Comparison of ENCODE assay signal across 18 mouse cellular contexts in the genomic region with DNA sequence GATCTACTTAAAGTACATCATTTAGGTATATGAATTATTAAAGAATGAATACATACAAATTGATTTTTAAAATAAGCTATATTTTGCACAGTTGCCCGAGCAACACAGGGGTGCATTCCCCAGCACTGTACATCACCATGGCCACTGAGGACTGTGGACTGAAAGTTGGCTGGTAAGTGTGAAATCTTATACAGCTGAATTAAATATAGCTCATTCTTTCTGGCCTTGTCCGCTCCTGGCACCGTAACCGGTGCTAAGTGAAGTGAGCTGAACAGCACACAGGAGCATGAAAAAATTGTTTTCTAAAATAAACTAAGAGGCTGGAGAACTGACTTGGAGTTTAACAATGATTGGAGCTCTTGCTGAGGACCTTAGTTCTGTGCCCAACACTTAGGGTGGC.
A peak's percentile ranks its signal among the peaks of the same experiment; 100 is the strongest.
DNase-seq lines count a peak whose midpoint lies in the region; ATAC-seq and TF ChIP-seq lines count a peak whose summit lies in the region.
"Had no signal": no experiment of that assay in that cellular context is flagged by ENCODE, and none has a peak within 500 bp of the region (broad histone marks: within the 10 kb centered on the region; RNA-seq: fewer than 3 reads in every experiment).

No protein-coding gene starts in this region.

- no peak overlapping the region for H3K4me2 ChIP-seq in heart, embryonic 12.5 days
- H3K4me2 ChIP-seq: forebrain, embryonic 15.5 days; limb, embryonic 13.5 days; liver, embryonic 15.5 days; neural tube, embryonic 12.5 days; stomach, embryonic 15.5 days had no signal

- peak overlapping the region; percentile 69 for H3K27ac ChIP-seq in cerebellum, adult 2 months (ENCODE audit: insufficient read depth, low read length)
- H3K27ac ChIP-seq in heart, embryonic 12.5 days (ENCODE audit: poor library complexity, severe bottlenecking) = no peak overlapping the region
- H3K27ac ChIP-seq: forebrain, embryonic 15.5 days; limb, embryonic 13.5 days; liver, embryonic 15.5 days; neural tube, embryonic 12.5 days; stomach, embryonic 15.5 days had no signal

- H3K9ac ChIP-seq in heart, embryonic 12.5 days = no peak overlapping the region
- H3K9ac ChIP-seq: forebrain, embryonic 15.5 days; limb, embryonic 13.5 days; liver, embryonic 15.5 days; neural tube, embryonic 12.5 days; stomach, embryonic 15.5 days had no signal

- peak in 1 of 2 experiments; percentile 67 for DNase-seq in cerebellum, adult 2 months
- no peak for DNase-seq in cerebellum, adult 9-10 months
- DNase-seq in heart, adult 11 months = peak; percentile 94
- peak; percentile 45 to 72 for DNase-seq in right cerebral cortex, postnatal 10 days (ENCODE audit: low spot score in 2 of 2)
- DNase-seq in right cerebral cortex, postnatal 25 days = no peak
- DNase-seq in T-cell, adult 2 months (ENCODE audit: low spot score) = no peak
- DNase-seq in retina, postnatal 1 day = no peak
- DNase-seq: embryo, embryonic 11 days; kidney, adult 8-10 months; lung, postnatal 10 days; spleen, adult 18-20 months had no signal

- H3K4me1 ChIP-seq in cerebellum, adult 2 months (ENCODE audit: control insufficient read depth, insufficient read depth, low read length) = peaks cover 14% of the 10 kb centered on the region
- H3K4me1 ChIP-seq in heart, embryonic 12.5 days (replicated peaks) = no peaks in the 10 kb centered on the region
- H3K4me1 ChIP-seq: forebrain, embryonic 15.5 days; limb, embryonic 13.5 days; liver, embryonic 15.5 days; megakaryocyte, embryonic 14.5 days; stomach, embryonic 15.5 days had no signal

- H3K36me3 ChIP-seq in heart, embryonic 12.5 days = no peaks in the 10 kb centered on the region
- H3K36me3 ChIP-seq: forebrain, embryonic 15.5 days; limb, embryonic 13.5 days; liver, embryonic 15.5 days; neural tube, embryonic 12.5 days; stomach, embryonic 15.5 days had no signal

- TF ChIP-seq POLR2A in cerebellum, adult 2 months (IDR thresholded peaks at IDR 0.05; ENCODE audit: borderline replicate concordance, insufficient read depth, low read length) = no peak

- H3K27me3 ChIP-seq in cerebellum, adult 2 months (ENCODE audit: control insufficient read depth, insufficient read depth, low read length) = no peaks in the 10 kb centered on the region
- no peaks in the 10 kb centered on the region for H3K27me3 ChIP-seq in heart, embryonic 12.5 days (replicated peaks)
- H3K27me3 ChIP-seq: forebrain, embryonic 15.5 days; limb, embryonic 13.5 days; liver, embryonic 15.5 days; megakaryocyte, embryonic 14.5 days; neural tube, embryonic 12.5 days; stomach, embryonic 15.5 days had no signal

- no peak overlapping the region for H3K4me3 ChIP-seq in cerebellum, adult 2 months (replicated peaks; ENCODE audit: insufficient read depth, low read depth, low read length)
- no peak overlapping the region for H3K4me3 ChIP-seq in heart, embryonic 12.5 days
- H3K4me3 ChIP-seq: forebrain, embryonic 15.5 days; limb, embryonic 13.5 days; liver, embryonic 15.5 days; megakaryocyte, embryonic 14.5 days; neural tube, embryonic 12.5 days; stomach, embryonic 15.5 days had no signal

- ATAC-seq in heart, embryonic 12.5 days (ENCODE audit: insufficient number of reproducible peaks, low FRiP score) = no peak
- ATAC-seq: forebrain, embryonic 15.5 days had no signal

- TF ChIP-seq CTCF in cerebellum, adult 2 months (IDR thresholded peaks at IDR 0.05; ENCODE audit: borderline replicate concordance, insufficient read depth, low read depth, low read length) = no peak

- H3K9me3 ChIP-seq in heart, embryonic 12.5 days (replicated peaks) = no peaks in the 10 kb centered on the region
- H3K9me3 ChIP-seq: forebrain, embryonic 15.5 days; limb, embryonic 13.5 days; liver, embryonic 15.5 days; neural tube, embryonic 12.5 days; stomach, embryonic 15.5 days had no signal

- WGBS in cerebellum, adult 2 months = 17% methylated on average over 4 of the region's 4 CpGs
- 78% methylated on average over 4 of the region's 4 CpGs for WGBS in heart, embryonic 12.5 days

Comparison
In these comparisons a context has a peak if more than half of its experiments do, and no peak if none do; other contexts are left out.
1. DNase-seq: peak in heart, adult 11 months (single experiment) and right cerebral cortex, postnatal 10 days (2 of 2); none in cerebellum, adult 9-10 months (single experiment), right cerebral cortex, postnatal 25 days (single experiment), T-cell, adult 2 months (single experiment) and retina, postnatal 1 day (single experiment).